Mouse (Mus musculus) midbrain, embryonic 15.5 days (tissue): ENCODE measurements around the gene Plekhg1. TPM values are rescaled to one million over a fixed set of nuclear protein-coding genes. Genes with fewer than 3 reads are reported as not detected.

Source experiments
- ATAC-seq: fragments of 200-750 bp; cut with Nextera tagmentation; replicated peaks from 2 replicates; pipeline ENCODE4 v1.8.0; 2017; ENCODE audit warnings: moderate TSS enrichment
- H3K27ac ChIP-seq: fragments of 300-500 bp; sonication (generic); 2 replicates; pipeline ENCODE4 v1.5.1; 2015; ENCODE audit warnings: mild to moderate bottlenecking, inconsistent platforms
- H3K27me3 ChIP-seq: fragments of 300-500 bp; sonication (generic); replicated peaks from 2 replicates; pipeline ENCODE4 v1.6.1; 2015; ENCODE audit warnings: inconsistent platforms
- H3K36me3 ChIP-seq: fragments of 300-500 bp; sonication (generic); replicated peaks from 2 replicates; pipeline ENCODE4 v1.6.1; 2015; ENCODE audit warnings: inconsistent platforms
- H3K4me1 ChIP-seq: fragments of 300-500 bp; sonication (generic); 2 replicates; pipeline ENCODE4 v1.6.1; 2015; ENCODE audit warnings: inconsistent platforms
- H3K4me2 ChIP-seq: fragments of 300-500 bp; sonication (generic); 2 replicates; pipeline ENCODE4 v1.6.1; 2015; ENCODE audit warnings: inconsistent platforms, mild to moderate bottlenecking, moderate library complexity
- H3K4me3 ChIP-seq: fragments of 300-500 bp; sonication (generic); 2 replicates; pipeline ENCODE4 v1.5.1; 2015; ENCODE audit warnings: mild to moderate bottlenecking, inconsistent platforms
- H3K9ac ChIP-seq: fragments of 300-500 bp; sonication (generic); 2 replicates; pipeline ENCODE4 v1.6.1; 2015; ENCODE audit warnings: mild to moderate bottlenecking, inconsistent platforms
- H3K9me3 ChIP-seq: fragments of 300-500 bp; sonication (generic); 2 replicates; pipeline ENCODE4 v1.6.1; 2016; ENCODE audit warnings: inconsistent platforms
- WGBS: fragments of 180-500 bp; shearing (Covaris S2); methylation state at CpG from one replicate; pipeline ENCODE4 v1.1.7; 2015; ENCODE audit warnings: mixed read lengths; 5-methylcytosine and 5-hydroxymethylcytosine counted together
- polyA plus RNA-seq: library from polyadenylated mRNA; unstranded; fragments of >200 nt; fragmentation: Nextera tagmentation; extraction: Ambion mirVana; gene quantifications from 2 replicates; pipeline ENCODE4 v1.2.1, GENCODE M21; 2015

Plekhg1 gene
- polyA plus RNA-seq = 8.0 and 8.6 TPM in 2 replicates

- H3K4me3 ChIP-seq = peak within 1 kb of the TSS; percentile 66
- no peaks in the 10 kb centered on the region for H3K9me3 ChIP-seq
- under 1% methylated on average over 29 of the region's 29 CpGs for WGBS
- peak within 1 kb of the TSS; percentile 58 for H3K9ac ChIP-seq
- no peaks in the 10 kb centered on the region for H3K36me3 ChIP-seq
- peak; percentile 93 for ATAC-seq
- peak within 1 kb of the TSS; percentile 73 for H3K27ac ChIP-seq
- peaks cover 3% of the 10 kb centered on the region; the same call in 1 of the 2 replicates for H3K27me3 ChIP-seq
- H3K4me2 ChIP-seq = peak within 1 kb of the TSS; percentile 99
- peaks cover 15% of the 10 kb centered on the region; the same call in 1 of the 2 replicates for H3K4me1 ChIP-seq
These were observed at the start of gene Plekhg1 for GRCm38 (mm10) chr10:3740148-3740503. Gene Plekhg1 (plus strand): TSS chr10:3740364.

- Histone ChIP-seq H3K27me3 (no peaks in the 10 kb centered on the region), H3K9me3 (no peaks in the 10 kb centered on the region), H3K4me3 (no peak overlapping the region), H3K4me1 (peaks cover 4% of the 10 kb centered on the region), H3K36me3 (no peaks in the 10 kb centered on the region), H3K4me2 (no peak overlapping the region), H3K27ac (no peak overlapping the region), H3K9ac (no peak overlapping the region)
- WGBS = 94% methylated on average over 1 of the region's 1 CpGs
- no peak for ATAC-seq
These were observed 47.4 kb upstream of the Plekhg1 start for GRCm38 (mm10) chr10:3692791-3693190.

DNA sequence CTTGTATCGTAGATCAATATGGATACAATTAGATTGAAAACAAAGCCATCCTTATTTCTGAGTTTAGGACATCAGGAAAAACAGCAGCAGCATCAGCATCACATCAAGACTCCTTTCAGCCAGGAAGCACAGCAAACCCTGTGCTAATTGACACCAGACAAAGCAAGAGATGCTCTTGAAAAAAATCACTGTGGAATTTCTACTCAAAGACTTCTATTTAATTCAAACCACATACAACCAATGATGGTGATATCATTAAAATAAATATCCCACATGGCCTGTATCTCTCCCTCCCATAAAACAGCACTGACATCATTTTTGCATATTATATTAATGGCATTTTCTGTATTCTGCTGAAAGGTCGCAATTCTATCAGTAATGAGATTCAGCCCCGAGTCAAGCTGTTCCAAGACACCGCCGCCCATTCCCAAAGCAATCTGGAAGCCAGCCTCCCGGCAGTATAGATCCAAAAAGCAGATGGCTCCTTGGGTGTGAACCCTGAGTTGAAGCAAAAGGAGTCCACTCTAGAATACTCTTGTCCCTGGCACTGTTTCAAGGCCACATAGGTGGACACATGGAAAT lies 46.4 kb upstream of the Plekhg1 start:
- Histone ChIP-seq H3K4me2 (no peak overlapping the region), H3K36me3 (no peaks in the 10 kb centered on the region), H3K4me3 (no peak overlapping the region), H3K27me3 (no peaks in the 10 kb centered on the region), H3K27ac (no peak overlapping the region), H3K4me1 (peaks cover 4% of the 10 kb centered on the region), H3K9ac (no peak overlapping the region), H3K9me3 (no peaks in the 10 kb centered on the region)
- WGBS = 61% methylated on average over 6 of the region's 6 CpGs
- peak; percentile 41; the same call in 1 of the 2 replicates for ATAC-seq

DNA sequence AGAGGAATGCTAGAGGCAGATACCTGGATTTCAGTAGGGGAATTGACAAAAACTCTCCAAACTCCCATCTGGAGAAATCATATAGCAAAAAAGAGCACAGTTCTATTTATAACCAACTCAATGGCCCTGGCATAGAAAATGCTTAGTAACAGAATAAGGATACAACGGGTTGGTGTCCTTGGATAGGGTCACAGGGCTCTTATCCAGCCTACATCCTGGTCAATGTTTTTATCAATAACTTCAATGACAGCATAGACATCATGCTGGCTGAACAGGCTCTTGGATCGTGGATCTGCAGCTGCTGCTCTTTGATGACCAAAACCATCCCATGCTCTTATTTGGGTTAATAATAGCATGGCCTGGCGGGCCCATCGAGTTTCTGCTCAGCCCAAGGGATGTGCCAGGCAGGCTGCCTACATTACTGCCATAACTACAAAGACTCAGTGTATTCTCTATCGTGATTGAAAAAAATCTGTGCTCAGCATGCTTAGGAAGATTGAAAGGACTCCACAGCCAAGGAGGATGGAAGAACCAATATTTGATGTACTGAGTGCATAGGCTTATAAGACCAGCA lies 44.7 kb upstream of the Plekhg1 start:
- H3K4me1 ChIP-seq = peaks cover 4% of the 10 kb centered on the region
- no peak overlapping the region for H3K9ac ChIP-seq
- peak; percentile 80 for ATAC-seq
- WGBS = 62% methylated on average over 5 of the region's 5 CpGs
- H3K4me2 ChIP-seq = no peak overlapping the region
- H3K9me3 ChIP-seq = no peaks in the 10 kb centered on the region
- no peak overlapping the region for H3K4me3 ChIP-seq
- H3K36me3 ChIP-seq = no peaks in the 10 kb centered on the region
- no peak overlapping the region for H3K27ac ChIP-seq
- no peaks in the 10 kb centered on the region for H3K27me3 ChIP-seq

GRCm38 (mm10) chr10:3696727-3697348 lies 43.3 kb upstream of the Plekhg1 start:
- H3K4me1 ChIP-seq = peaks cover 4% of the 10 kb centered on the region
- no peak overlapping the region for H3K27ac ChIP-seq
- WGBS = 71% methylated on average over 8 of the region's 8 CpGs
- H3K9me3 ChIP-seq = no peaks in the 10 kb centered on the region
- H3K36me3 ChIP-seq = no peaks in the 10 kb centered on the region
- H3K4me2 ChIP-seq = no peak overlapping the region
- ATAC-seq = no peak
- no peak overlapping the region for H3K4me3 ChIP-seq
- no peak overlapping the region for H3K9ac ChIP-seq
- H3K27me3 ChIP-seq = no peaks in the 10 kb centered on the region

DNA sequence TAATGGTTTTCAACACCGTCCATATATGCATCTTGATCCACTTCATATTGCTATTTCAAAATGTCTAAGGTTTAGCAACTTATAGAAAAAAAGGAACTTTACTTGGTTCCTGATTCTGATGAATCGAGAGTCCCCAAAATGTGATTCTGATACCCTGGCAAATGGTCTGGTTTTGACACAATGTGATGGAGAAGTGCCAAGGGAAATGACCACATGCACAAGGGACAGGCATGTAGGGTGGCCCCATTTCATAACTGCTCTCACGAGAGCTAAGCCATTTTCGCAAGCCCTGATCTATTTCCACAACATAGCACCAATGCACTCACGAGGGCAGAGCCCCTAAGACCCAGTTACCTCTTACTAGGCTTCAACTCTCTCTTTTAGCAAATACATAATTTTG lies 42.7 kb upstream of the Plekhg1 start:
- no peak overlapping the region for H3K27ac ChIP-seq
- no peaks in the 10 kb centered on the region for H3K27me3 ChIP-seq
- H3K9me3 ChIP-seq = no peaks in the 10 kb centered on the region
- H3K9ac ChIP-seq = no peak overlapping the region
- H3K4me1 ChIP-seq = peaks cover 4% of the 10 kb centered on the region
- H3K4me3 ChIP-seq = no peak overlapping the region
- H3K36me3 ChIP-seq = no peaks in the 10 kb centered on the region
- 84% methylated on average over 5 of the region's 5 CpGs for WGBS
- ATAC-seq = no peak
- no peak overlapping the region for H3K4me2 ChIP-seq

GRCm38 (mm10) chr10:3700225-3701073 lies 39.7 kb upstream of the Plekhg1 start:
- Histone ChIP-seq H3K4me1 (no peaks in the 10 kb centered on the region; the same call in 1 of the 2 replicates), H3K9me3 (no peaks in the 10 kb centered on the region), H3K36me3 (no peaks in the 10 kb centered on the region), H3K4me2 (no peak overlapping the region), H3K27ac (no peak overlapping the region), H3K9ac (no peak overlapping the region), H3K4me3 (no peak overlapping the region), H3K27me3 (no peaks in the 10 kb centered on the region)
- no peak for ATAC-seq
- WGBS = 79% methylated on average over 12 of the region's 12 CpGs

DNA sequence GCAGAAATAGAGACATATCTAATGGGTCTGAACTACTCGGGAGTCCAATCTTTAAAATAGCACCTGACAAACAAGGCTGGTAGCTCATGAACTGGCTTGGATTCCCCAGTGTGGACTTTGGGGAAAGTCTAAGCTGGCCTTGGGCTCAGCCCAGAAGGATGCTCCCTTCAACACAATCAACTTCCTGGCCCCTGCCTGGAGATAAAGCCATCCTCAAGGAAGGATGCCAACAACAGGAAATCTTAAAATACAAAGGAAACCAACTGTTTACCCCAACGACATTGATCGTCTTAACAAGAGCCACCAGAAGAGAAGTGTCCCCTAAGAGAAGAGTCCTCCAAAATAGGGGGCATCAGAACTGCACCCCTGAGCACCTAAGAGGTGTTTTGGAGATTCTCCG lies 38.3 kb upstream of the Plekhg1 start:
- Histone ChIP-seq H3K9me3 (no peaks in the 10 kb centered on the region), H3K9ac (no peak overlapping the region), H3K4me2 (no peak overlapping the region), H3K27me3 (no peaks in the 10 kb centered on the region), H3K4me3 (no peak overlapping the region), H3K27ac (no peak overlapping the region), H3K4me1 (no peaks in the 10 kb centered on the region), H3K36me3 (no peaks in the 10 kb centered on the region)
- 86% methylated on average over 4 of the region's 4 CpGs for WGBS
- ATAC-seq = no peak

GRCm38 (mm10) chr10:3702585-3702984 lies 37.6 kb upstream of the Plekhg1 start:
- Histone ChIP-seq H3K4me2 (no peak overlapping the region), H3K27ac (no peak overlapping the region), H3K9ac (no peak overlapping the region), H3K36me3 (no peaks in the 10 kb centered on the region), H3K9me3 (no peaks in the 10 kb centered on the region), H3K4me3 (no peak overlapping the region), H3K4me1 (no peaks in the 10 kb centered on the region), H3K27me3 (no peaks in the 10 kb centered on the region)
- 81% methylated on average over 2 of the region's 2 CpGs for WGBS
- no peak for ATAC-seq

DNA sequence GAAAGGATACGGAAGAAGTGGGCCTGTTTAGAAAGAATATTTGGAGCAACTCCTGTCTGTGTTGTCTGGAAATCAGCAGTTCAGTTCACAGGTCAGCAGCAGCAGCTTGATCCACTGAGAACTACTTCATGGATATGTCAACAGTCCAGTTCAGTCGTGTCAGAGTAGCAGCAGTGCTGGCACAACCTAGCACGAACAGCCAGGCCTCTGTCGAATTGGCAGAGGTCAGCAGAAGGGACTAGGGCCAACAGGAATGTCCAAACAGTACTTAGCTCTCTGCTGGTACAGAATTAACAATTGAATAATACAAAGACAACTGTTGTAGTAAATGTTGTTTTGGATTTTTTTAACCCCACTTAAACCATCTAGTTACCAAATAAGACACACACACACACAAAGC lies 33.9 kb upstream of the Plekhg1 start:
- H3K27ac ChIP-seq = no peak overlapping the region
- no peaks in the 10 kb centered on the region for H3K4me1 ChIP-seq
- no peaks in the 10 kb centered on the region for H3K36me3 ChIP-seq
- no peaks in the 10 kb centered on the region for H3K9me3 ChIP-seq
- ATAC-seq = no peak
- H3K9ac ChIP-seq = no peak overlapping the region
- WGBS = 84% methylated on average over 4 of the region's 4 CpGs
- no peak overlapping the region for H3K4me2 ChIP-seq
- no peak overlapping the region for H3K4me3 ChIP-seq
- no peaks in the 10 kb centered on the region for H3K27me3 ChIP-seq

DNA sequence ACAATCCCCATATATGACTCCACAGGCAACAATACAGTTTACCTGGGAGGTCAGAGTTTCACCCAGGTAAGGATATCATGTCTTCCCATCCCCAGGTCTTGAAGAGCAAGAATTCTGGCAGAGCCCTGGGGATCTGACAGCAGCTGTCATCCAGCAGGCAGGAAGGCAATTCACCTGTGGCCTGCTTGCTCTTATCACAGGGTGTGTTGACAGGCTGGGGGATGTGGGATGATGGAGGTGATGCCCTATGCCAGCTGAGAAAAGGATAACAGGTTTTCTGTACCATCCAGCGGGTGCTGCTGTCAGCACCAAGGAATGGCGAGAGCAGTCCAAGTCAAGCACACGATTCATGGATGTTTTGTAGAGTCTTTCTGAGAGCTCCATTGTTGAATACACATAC lies 30.1 kb upstream of the Plekhg1 start:
- H3K4me3 ChIP-seq = no peak overlapping the region
- ATAC-seq = no peak
- WGBS = 90% methylated on average over 3 of the region's 3 CpGs
- no peaks in the 10 kb centered on the region for H3K9me3 ChIP-seq
- H3K9ac ChIP-seq = no peak overlapping the region
- no peaks in the 10 kb centered on the region for H3K27me3 ChIP-seq
- H3K4me1 ChIP-seq = no peaks in the 10 kb centered on the region
- no peak overlapping the region for H3K27ac ChIP-seq
- H3K4me2 ChIP-seq = no peak overlapping the region
- H3K36me3 ChIP-seq = no peaks in the 10 kb centered on the region

DNA sequence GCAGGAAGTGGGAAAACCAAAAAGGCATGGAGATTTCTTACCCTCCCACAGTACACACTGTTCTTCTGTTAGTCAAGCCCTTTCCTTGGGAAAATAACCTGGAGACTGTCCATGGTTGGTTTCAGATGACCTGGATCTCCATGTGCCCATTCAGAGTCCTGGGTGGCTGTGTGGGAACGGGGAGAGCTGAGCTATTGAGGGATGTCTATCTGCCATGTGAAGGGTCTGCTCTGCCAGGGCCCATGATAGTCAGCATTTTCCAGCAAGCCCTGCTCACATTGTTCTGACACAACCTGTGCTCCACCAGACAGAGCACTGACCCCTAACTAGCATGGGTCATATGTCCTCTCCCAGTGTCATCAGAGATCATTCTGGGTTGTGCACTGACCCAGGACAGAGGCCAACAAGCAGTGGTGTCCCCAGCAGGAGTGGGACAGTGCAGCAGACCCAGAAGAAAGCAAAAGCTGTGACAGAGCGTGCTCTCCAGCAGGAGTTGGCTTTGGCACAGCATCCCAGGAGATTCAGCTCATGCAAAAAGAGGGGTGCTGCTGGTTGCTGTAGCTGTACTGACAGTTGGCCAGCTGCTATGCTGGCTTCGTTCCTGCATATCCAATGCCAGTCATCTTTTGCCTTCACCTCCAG lies 24.7 kb upstream of the Plekhg1 start:
- H3K4me1 ChIP-seq = no peaks in the 10 kb centered on the region
- no peak for ATAC-seq
- no peak overlapping the region for H3K4me2 ChIP-seq
- H3K36me3 ChIP-seq = no peaks in the 10 kb centered on the region
- no peak overlapping the region for H3K9ac ChIP-seq
- no peak overlapping the region for H3K27ac ChIP-seq
- H3K27me3 ChIP-seq = no peaks in the 10 kb centered on the region
- H3K9me3 ChIP-seq = no peaks in the 10 kb centered on the region
- no peak overlapping the region for H3K4me3 ChIP-seq
- WGBS = 74% methylated on average over 3 of the region's 3 CpGs
